In genomic region chr4:126749553-126749952, GRCm38 (mm10) we compare ENCODE assay signal across 13 mouse cellular contexts. TPM values are rescaled to one million over a fixed set of nuclear protein-coding genes. Genes with fewer than 3 reads are reported as not detected.
A peak's percentile ranks its signal among the peaks of the same experiment; 100 is the strongest.
DNase-seq lines count a peak whose midpoint lies in the region; ATAC-seq and TF ChIP-seq lines count a peak whose summit lies in the region.
"Had no signal": no experiment of that assay in that cellular context is flagged by ENCODE, and none has a peak within 500 bp of the region (broad histone marks: within the 10 kb centered on the region; RNA-seq: fewer than 3 reads in every experiment).

No protein-coding gene starts in this region.

- DNase-seq in layer of hippocampus, adult 2 months (ENCODE audit: low spot score in 2 of 2): peak; percentile 41 to 56
- DNase-seq in layer of hippocampus, postnatal 10 days (ENCODE audit: low spot score in 2 of 2): no peak
- DNase-seq in brain, adult 2 months (ENCODE audit: low read depth, low spot score): peak; percentile 79
- no peak for DNase-seq in limb, embryonic 14.5 days (ENCODE audit: low spot score)
- DNase-seq: lung, postnatal 36 days; thymus, postnatal 25 days had no signal

- H3K4me3 ChIP-seq in layer of hippocampus, adult 2 months: peak overlapping the region; percentile 72
- H3K4me3 ChIP-seq in embryonic facial prominence, embryonic 15.5 days (replicated peaks): no peak overlapping the region
- H3K4me3 ChIP-seq in limb, embryonic 14.5 days (replicated peaks; ENCODE audit: low read length): no peak overlapping the region
- no peak overlapping the region for H3K4me3 ChIP-seq in kidney, embryonic 15.5 days (replicated peaks)

- peak overlapping the region; percentile 97 for H3K27ac ChIP-seq in layer of hippocampus, adult 2 months
- peak overlapping the region; percentile 60 for H3K27ac ChIP-seq in embryonic facial prominence, embryonic 15.5 days (replicated peaks)
- 0 out of 2 replicates have a peak overlapping the region, but pooled peaks have one; percentile 26 for H3K27ac ChIP-seq in limb, embryonic 14.5 days (replicated peaks; ENCODE audit: low read depth, low read length)
- no peak overlapping the region for H3K27ac ChIP-seq in kidney, embryonic 15.5 days

- H3K9me3 ChIP-seq in embryonic facial prominence, embryonic 15.5 days (replicated peaks): no peaks in the 10 kb centered on the region
- H3K9me3 ChIP-seq in limb, embryonic 14.5 days (ENCODE audit: control insufficient read depth, low read length): no peaks in the 10 kb centered on the region
- no peaks in the 10 kb centered on the region for H3K9me3 ChIP-seq in kidney, embryonic 15.5 days (replicated peaks)

- TF ChIP-seq POLR2A in limb, embryonic 14.5 days (IDR thresholded peaks at IDR 0.05; ENCODE audit: borderline replicate concordance, extremely low read depth, insufficient read depth, insufficient read length): no peak

- no peak for TF ChIP-seq CTCF in layer of hippocampus, adult 2 months (conservative IDR thresholded peaks at IDR 0.05)

- no peak overlapping the region for H3K9ac ChIP-seq in embryonic facial prominence, embryonic 15.5 days
- no peak overlapping the region for H3K9ac ChIP-seq in limb, embryonic 14.5 days (ENCODE audit: low read depth, low read length, severe bottlenecking)
- H3K9ac ChIP-seq in kidney, embryonic 15.5 days: no peak overlapping the region

- no peak for ATAC-seq in embryonic facial prominence, embryonic 15.5 days (ENCODE audit: insufficient number of reproducible peaks, low FRiP score, low TSS enrichment, low read depth)
- ATAC-seq in limb, embryonic 14.5 days (ENCODE audit: low FRiP score, low read depth): no peak
- no peak for ATAC-seq in kidney, embryonic 15.5 days (replicated peaks; ENCODE audit: low FRiP score)
- ATAC-seq in megakaryocyte-erythroid progenitor cell, adult 5-6 weeks (replicated peaks; ENCODE audit: low FRiP score, low TSS enrichment, poor library complexity, severe bottlenecking): no peak

- H3K4me2 ChIP-seq in embryonic facial prominence, embryonic 15.5 days (replicated peaks): 0 out of 2 replicates have a peak overlapping the region, but pooled peaks have one; percentile 29
- H3K4me2 ChIP-seq in limb, embryonic 14.5 days (replicated peaks; ENCODE audit: low read depth, low read length, severe bottlenecking): no peak overlapping the region
- H3K4me2 ChIP-seq in kidney, embryonic 15.5 days: no peak overlapping the region

- no peaks in the 10 kb centered on the region for H3K27me3 ChIP-seq in embryonic facial prominence, embryonic 15.5 days
- no peaks in the 10 kb centered on the region for H3K27me3 ChIP-seq in limb, embryonic 14.5 days (ENCODE audit: control insufficient read depth, insufficient read depth, low read length)
- H3K27me3 ChIP-seq in kidney, embryonic 15.5 days: no peaks in the 10 kb centered on the region

- H3K36me3 ChIP-seq in embryonic facial prominence, embryonic 15.5 days: peaks cover 48% of the 10 kb centered on the region
- peaks cover 51% of the 10 kb centered on the region for H3K36me3 ChIP-seq in limb, embryonic 14.5 days (ENCODE audit: control insufficient read depth, insufficient read depth, low read length)
- H3K36me3 ChIP-seq in kidney, embryonic 15.5 days: peaks cover 59% of the 10 kb centered on the region

- peaks cover 45% of the 10 kb centered on the region for H3K4me1 ChIP-seq in embryonic facial prominence, embryonic 15.5 days
- peaks cover 20% of the 10 kb centered on the region for H3K4me1 ChIP-seq in limb, embryonic 14.5 days (ENCODE audit: control insufficient read depth, insufficient read depth, low read length)
- peaks cover 42% of the 10 kb centered on the region for H3K4me1 ChIP-seq in kidney, embryonic 15.5 days

- 76% methylated on average over 11 of the region's 11 CpGs for WGBS in embryonic facial prominence, embryonic 15.5 days
- WGBS in limb, embryonic 14.5 days: 85% methylated on average over 11 of the region's 11 CpGs
- WGBS in kidney, embryonic 15.5 days: 90% methylated on average over 11 of the region's 11 CpGs

RNA-seq across cellular contexts. Expression of gene Ncdn, which starts 3.7 kb away (rescaled TPM):
- 1,000 to 10,000 TPM; 1,998 to 2,007 TPM for total RNA-seq in layer of hippocampus, adult 2 months (2021)
- 100 to 1,000 TPM; 742 to 746 TPM for total RNA-seq in layer of hippocampus, postnatal 10 days (2021)
- 31.6 and 33.4 TPM in 2 replicates for polyA plus RNA-seq in embryonic facial prominence, embryonic 15.5 days (2015; fragmentation: Nextera tagmentation; extraction: Ambion mirVana)
- 39.0 and 51.9 TPM in 2 replicates for polyA plus RNA-seq in limb, embryonic 14.5 days (2012; rRNA removed)
- 29.1 and 29.8 TPM in 2 replicates for polyA plus RNA-seq in limb, embryonic 14.5 days (2014; fragmentation: Nextera tagmentation; extraction: Ambion mirVana)
- 27.1 and 28.2 TPM in 2 replicates for polyA plus RNA-seq in kidney, embryonic 15.5 days (2015; fragmentation: Nextera tagmentation; extraction: Ambion mirVana)
- 14.3 and 22.2 TPM in 2 replicates for total RNA-seq in megakaryocyte-erythroid progenitor cell, adult 5-6 weeks (2014; fragmentation: Nextera tagmentation)
- 5.9 and 11.7 TPM in 2 replicates for total RNA-seq in megakaryocyte-erythroid progenitor cell, adult 5-6 weeks (2017)

RNA-seq across cellular contexts. Expression of gene AU040320, which starts 3.8 kb away (rescaled TPM):
- total RNA-seq in layer of hippocampus, adult 2 months (2021): 10 to 100 TPM; 68.7 to 72.4 TPM
- total RNA-seq in layer of hippocampus, postnatal 10 days (2021): 10 to 100 TPM; 48.1 to 48.9 TPM
- 17.6 and 22.7 TPM in 2 replicates for polyA plus RNA-seq in embryonic facial prominence, embryonic 15.5 days (2015; fragmentation: Nextera tagmentation; extraction: Ambion mirVana)
- polyA plus RNA-seq in limb, embryonic 14.5 days (2012; rRNA removed): 27.7 and 31.8 TPM in 2 replicates
- polyA plus RNA-seq in limb, embryonic 14.5 days (2014; fragmentation: Nextera tagmentation; extraction: Ambion mirVana): 21.1 and 22.9 TPM in 2 replicates
- polyA plus RNA-seq in kidney, embryonic 15.5 days (2015; fragmentation: Nextera tagmentation; extraction: Ambion mirVana): 24.5 and 27.8 TPM in 2 replicates
- total RNA-seq in megakaryocyte-erythroid progenitor cell, adult 5-6 weeks (2014; fragmentation: Nextera tagmentation): 24.1 and 25.1 TPM in 2 replicates
- total RNA-seq in megakaryocyte-erythroid progenitor cell, adult 5-6 weeks (2017): 9.7 and 20.0 TPM in 2 replicates

RNA-seq across cellular contexts. Expression of gene Tfap2e, which starts 13.5 kb away (rescaled TPM):
- total RNA-seq in layer of hippocampus, adult 2 months (2021): under 1 TPM in 1 of 2 experiments, not detected in 1; 0.18 TPM
- not detected for total RNA-seq in layer of hippocampus, postnatal 10 days (2021)
- 0.60 and 1.1 TPM in 2 replicates for polyA plus RNA-seq in embryonic facial prominence, embryonic 15.5 days (2015; fragmentation: Nextera tagmentation; extraction: Ambion mirVana)
- polyA plus RNA-seq in limb, embryonic 14.5 days (2012; rRNA removed): 0.48 and 0.53 TPM in 2 replicates
- 0.34 and 0.46 TPM in 2 replicates for polyA plus RNA-seq in limb, embryonic 14.5 days (2014; fragmentation: Nextera tagmentation; extraction: Ambion mirVana)
- not detected in 2 replicates for polyA plus RNA-seq in kidney, embryonic 15.5 days (2015; fragmentation: Nextera tagmentation; extraction: Ambion mirVana)
- total RNA-seq in megakaryocyte-erythroid progenitor cell, adult 5-6 weeks (2014; fragmentation: Nextera tagmentation): not detected in 2 replicates
- not detected in 2 replicates for total RNA-seq in megakaryocyte-erythroid progenitor cell, adult 5-6 weeks (2017)
- total RNA-seq: gastrocnemius, postnatal 4 days; heart, postnatal 25 days had no signal
- polyA plus RNA-seq: limb, embryonic 11.5 days; neural tube, embryonic 14.5 days had no signal

Comparison
In these comparisons a context has a peak if more than half of its experiments do, and no peak if none do; other contexts are left out.
1. DNase-seq: peak in layer of hippocampus, adult 2 months (2 of 2) and brain, adult 2 months (single experiment); none in layer of hippocampus, postnatal 10 days (0 of 2) and limb, embryonic 14.5 days (single experiment).
2. RNA of gene Ncdn, which starts 3.7 kb away (total RNA-seq): 1,998 to 2,007 TPM in layer of hippocampus, adult 2 months and 742 to 746 TPM in layer of hippocampus, postnatal 10 days; 5.9 to 22.2 TPM in megakaryocyte-erythroid progenitor cell, adult 5-6 weeks; every median in the first group is over 10 times any median in the second.